Mouse (Mus musculus): ENCODE data around the gene Vmn2r90.
"Not testable (repeated sequence)": the region's sequence is repeated elsewhere in the genome, so short reads cannot be mapped to it uniquely, and the experiment has no call there.

The Vmn2r90 gene

DNA sequence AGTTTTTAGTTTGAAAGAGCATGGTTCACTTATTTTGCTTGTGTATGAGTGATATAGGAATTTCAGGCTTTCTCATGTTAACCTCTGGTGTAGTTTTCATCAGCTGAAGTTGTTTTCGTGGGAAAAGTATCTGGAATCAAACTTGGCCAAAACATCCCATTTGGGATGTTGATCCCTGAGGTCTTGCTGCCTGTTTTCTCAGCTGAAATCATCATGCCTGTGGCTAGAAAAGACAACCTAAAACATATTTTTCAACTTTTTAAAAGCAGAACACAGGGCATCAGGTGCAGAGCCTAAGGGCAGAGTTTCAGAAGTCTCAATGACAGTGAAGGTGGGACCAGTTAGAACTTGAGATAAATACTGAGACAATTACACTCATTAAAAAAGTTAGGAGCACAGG, at the start of gene Vmn2r90:
Vmn2r90 (plus strand) TSS at position 301 of the 400 bp plus-strand sequence.
- DNase-seq (ENCODE audit: low spot score), result no peak

DNA sequence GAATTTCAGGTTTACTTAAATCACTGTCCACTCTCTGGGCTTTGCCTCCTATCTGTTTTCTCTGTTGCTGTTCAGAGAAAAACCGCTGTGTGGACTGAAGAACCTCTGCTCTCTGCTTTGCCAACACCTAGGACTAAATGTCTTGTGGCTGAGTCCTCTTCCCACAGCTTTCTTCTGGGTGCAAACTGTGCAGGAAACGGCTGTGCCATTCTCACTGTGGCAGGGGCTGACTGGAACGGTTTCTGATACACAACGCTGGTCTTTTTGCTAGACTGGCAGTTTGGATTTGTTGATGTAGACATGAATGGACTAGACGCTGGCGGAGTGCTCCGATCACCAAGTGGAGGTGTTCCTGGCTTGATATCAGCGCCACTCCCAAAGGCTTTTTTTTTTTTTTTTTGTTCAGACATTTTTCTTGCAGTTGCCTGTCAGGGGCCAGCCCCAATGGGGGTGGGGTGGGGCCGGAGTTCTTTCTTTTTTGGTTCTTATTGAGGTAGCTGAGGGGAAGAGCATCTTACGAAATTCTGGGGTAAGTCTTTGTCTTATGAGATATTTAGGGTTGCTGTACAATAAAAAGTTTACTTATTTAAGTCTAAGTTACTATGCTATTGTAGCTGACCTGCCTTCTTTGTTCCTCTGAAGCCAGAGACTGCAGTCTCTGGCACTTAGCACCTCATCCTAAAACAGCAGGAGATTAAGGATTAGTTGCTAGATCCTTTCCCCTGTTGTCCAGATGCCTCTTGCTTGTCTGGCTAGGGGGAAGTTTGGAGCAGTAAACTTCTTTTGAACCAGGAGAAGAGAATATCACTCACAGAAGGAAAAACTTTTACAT, 48.3 kb upstream of the Vmn2r90 start:
- DNase-seq (ENCODE audit: low spot score), result no peak

DNA sequence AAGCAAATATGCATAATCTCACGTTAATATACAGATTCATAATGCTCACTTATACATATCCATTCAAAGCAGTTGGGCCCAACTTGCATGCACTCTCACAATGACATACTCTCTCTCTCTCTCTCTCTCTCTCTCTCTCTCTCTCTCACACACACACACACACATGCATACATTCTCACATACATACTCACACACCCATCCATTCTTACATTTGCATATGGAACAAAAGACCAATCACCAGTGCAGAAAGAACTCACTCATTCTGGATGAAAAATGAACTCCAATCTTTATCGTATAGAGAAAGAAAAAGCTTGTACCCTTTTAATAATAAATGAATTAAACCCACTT, 47.7 kb upstream of the Vmn2r90 start:
- no peak for DNase-seq (ENCODE audit: low spot score)

DNA sequence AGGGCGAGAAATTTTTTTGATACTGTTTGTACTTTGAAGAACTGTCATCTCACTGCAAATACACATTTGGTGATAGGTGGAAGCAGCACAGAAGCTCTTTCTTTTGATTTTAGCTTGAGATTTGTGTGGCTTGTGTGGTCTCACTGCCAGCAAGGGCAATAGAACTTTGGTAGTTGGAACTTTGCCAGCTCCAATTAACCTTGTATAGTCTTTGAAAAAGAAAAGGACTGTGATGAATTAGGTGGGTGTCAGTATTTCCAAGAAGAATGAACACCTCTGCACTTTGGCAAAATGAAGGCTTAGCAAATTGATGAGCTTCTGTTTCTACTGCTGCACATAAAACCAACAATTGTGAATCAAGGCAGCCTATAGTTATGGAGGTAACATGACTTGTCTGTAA, 24.8 kb upstream of the Vmn2r90 start:
- DNase-seq (ENCODE audit: low spot score), result no peak

DNA sequence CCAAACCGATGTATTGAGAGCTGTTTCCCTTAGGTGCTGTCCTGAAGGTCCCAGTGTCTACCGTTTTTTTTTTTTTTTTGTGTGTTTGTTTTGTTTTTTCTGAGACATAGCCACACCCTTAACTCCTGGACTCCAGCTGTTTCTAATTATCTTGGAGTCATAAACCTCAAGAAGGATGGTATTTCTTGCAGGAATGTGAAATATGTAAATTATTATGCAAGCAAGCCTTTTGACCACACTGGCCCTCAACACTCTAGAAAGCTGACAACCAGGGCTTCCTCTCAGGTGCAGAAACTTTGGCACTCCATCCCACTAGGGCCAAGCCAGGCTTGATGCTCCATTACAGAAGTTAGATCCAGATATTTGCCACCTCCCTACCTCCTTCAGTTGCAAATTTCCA, 12.9 kb upstream of the Vmn2r90 start:
- no peak for DNase-seq (ENCODE audit: low spot score)

DNA sequence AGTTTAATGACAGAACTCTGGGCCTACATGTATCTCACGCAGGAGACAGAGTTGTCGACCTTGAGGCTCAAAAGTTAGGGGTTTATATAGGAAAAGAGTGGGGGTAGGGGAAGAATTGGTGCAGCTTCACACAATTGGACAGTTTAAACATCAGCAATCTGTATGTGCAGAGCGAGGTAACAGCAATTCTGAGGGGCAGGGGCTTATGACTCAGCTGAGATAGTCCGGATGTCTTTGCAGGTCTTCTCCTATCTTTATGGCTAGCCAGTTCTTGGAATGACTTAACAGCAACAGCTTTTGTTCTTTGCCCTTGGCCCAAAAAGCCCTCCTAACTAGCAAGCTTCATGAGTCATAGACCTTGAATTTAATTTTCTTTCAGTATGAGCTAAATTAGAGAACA, 28.8 kb downstream of the Vmn2r90 start:
- not testable (repeated sequence) for DNase-seq (ENCODE audit: low spot score)

DNA sequence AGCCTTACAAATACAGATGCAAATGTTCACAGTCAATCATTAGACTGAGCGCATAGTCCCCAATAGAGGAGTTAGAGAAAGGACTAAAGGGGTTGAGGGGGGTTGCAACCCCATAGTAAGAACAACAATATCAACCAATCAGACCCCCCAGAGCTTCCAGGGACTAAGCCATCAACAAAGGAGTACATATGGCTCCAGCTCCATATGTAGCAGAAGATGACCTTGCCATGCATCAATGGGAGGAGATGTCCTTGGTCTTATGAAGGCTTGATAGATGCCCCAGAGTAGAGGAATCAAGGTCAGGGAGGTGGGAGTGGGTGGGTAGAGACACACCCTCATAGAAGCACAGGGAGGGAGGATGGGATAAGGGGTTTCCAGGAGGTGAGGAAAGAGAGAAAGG, 35.1 kb downstream of the Vmn2r90 start:
- no peak for DNase-seq (ENCODE audit: low spot score)

DNA sequence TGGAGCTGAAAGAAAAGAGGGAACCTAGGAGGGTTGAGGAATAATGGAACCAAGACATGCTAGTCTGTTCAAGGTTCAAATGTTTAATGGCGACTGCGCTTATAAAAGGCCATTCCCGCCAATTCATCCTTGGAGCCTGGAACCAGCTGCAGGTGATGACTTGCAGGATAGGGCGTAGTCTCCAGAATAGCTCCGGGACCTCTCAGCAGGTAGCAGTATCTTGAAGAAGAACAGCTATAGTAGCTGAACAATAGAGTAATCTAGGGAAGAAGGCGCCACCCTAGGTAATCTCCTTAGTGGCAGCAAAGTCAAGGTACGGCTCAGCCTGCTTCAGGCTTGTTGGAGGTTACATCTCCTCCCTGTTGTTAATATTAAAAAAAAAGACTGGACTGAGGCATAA, 35.8 kb downstream of the Vmn2r90 start:
- not testable (repeated sequence) for DNase-seq (ENCODE audit: low spot score)

DNA sequence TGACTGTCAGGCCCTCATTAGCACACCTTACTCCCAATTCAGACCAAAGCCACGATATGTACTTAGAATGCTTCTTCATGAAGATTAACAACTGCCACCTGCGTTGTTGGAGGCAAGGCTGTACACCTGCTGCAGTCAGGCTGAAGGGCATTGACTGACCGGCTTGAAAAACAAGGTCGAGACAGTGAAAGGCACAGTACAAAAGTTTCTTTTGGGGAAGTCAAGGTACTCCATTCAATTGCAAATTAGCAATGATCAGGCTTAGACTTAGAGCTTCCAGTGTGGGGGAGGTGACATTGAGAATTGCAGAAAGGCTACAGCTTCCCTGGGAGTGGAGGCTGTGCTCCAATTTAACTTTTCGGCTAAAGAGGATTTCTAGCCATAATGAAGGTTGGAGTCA, 36.4 kb downstream of the Vmn2r90 start:
- DNase-seq (ENCODE audit: low spot score), result not testable (repeated sequence)

DNA sequence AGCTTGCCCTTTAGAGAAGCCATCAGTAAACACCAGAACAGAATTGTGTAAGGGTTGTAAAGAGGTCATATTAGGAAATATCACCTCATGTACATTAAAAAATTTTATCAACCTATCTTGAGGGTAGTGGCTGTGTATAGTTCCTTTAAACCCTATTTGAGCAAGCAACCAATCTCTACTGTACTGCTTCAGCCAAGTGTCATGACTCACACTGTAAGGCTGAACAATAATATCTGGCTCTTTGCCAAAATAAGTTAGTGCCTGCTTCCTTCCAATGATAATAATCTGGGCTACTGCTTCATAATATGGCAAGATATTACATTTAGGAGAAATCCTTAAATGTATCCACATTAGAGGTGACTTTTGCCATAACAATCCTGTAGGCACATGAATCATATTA, 38.0 kb downstream of the Vmn2r90 start:
- DNase-seq (ENCODE audit: low spot score), result not testable (repeated sequence)

DNA sequence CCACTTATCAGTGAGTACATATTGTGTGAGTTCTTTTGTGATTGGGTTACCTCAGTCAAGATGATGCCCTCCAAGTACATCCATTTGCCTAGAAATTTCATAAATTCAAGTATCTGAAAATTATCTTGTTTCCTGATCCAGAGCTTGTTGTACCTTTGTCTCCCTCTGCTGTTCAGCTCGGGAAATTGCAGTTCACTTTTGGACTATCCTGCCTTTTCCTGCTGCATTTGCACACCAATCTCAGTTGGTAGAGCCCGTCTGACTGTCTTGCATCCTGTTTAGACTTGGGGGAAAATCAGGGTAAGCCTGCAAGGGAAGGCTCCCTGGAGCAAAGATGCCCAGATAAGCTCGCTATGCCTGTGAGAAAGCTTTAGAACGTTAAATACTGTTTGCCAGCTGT, 45.8 kb downstream of the Vmn2r90 start:
- DNase-seq (ENCODE audit: low spot score), result peak; percentile 22

DNA sequence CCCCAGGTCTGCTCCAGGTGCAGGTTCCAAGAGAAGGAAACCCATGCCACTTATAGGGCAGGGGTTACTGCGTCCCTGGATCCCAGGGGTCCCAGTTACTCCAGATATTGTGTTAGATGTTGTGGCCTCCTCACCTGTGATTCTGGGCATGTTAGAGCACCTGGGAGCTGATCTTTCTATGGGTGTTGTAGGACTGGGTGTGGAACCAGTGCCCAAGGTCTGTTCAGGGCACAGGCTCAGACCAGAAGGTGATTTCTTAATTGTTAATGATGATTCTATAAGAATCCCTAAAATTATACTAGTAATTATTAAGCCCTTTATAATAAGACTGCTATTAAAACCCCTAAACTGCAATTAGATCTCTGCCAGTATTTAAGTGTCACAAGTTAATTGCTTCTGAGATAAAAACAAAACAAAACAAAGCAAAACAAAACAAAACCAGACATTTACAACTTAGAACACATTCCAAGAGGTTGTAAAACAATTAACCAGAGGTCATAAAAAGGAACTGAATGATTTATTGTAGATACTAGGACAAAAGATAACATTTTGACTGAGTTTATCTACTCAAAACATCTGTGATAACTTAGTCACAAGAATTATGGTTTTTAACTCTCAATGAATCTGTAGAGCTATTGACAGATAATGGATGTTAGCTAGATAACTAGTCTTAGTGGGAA, 59.2 kb downstream of the Vmn2r90 start:
- no peak for DNase-seq (ENCODE audit: low spot score)

DNA sequence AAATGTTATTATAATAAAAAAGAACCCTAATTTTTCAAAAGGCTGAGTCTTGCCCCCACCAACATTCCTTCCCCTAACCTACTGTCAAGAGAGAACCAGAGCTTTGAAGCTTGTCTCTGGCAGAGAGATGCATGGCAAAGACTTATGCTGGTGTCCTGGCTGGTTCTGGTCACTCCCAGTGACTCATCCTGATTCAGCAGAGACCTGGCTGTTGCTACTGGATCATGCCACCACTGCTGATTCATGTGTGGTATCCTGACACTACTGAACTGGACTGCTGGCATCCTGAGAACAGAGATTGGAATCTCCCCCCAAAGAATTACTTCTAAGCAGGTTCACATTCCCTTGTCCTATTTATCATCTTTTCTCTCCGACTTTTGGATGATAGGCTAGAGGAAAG, 60.7 kb downstream of the Vmn2r90 start:
- DNase-seq (ENCODE audit: low spot score), result no peak

DNA sequence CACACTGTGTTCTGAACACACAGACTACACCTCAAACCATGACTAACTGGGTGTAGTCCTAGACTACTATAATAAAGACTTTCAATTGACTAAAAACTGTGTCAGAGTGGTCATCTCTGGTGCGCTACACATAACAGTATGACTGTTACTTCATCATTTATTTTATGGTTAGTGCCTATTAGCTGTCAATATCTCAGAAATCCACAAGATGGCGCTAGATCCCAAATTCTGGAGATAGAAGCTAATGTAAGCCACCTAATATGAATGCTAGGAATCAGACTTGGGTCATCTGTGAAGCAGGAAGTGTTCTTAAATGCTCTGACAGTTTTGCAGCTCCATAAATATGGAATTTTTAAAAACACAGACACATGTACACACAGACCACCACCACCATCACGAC, 62.9 kb downstream of the Vmn2r90 start:
- DNase-seq (ENCODE audit: low spot score), result peak; percentile 49
